Mouse (Mus musculus) olfactory bulb, adult 2 months (tissue): ENCODE data around the gene Glipr2. TPM values are rescaled to one million over a fixed set of nuclear protein-coding genes. Genes with fewer than 3 reads are reported as not detected.
A peak's percentile ranks its signal among the peaks of the same experiment; 100 is the strongest.

ENCODE experiments used
- H3K27ac ChIP-seq: fragments of 200-500 bp; 2 replicates; pipeline ENCODE4 v1.5.1; 2012; ENCODE audit warnings: low read depth, low read length; ENCODE audit not compliant: insufficient read depth
- H3K4me1 ChIP-seq: fragments of 200-500 bp; 2 replicates; pipeline ENCODE4 v1.6.1; 2012; ENCODE audit warnings: low read length; ENCODE audit not compliant: control insufficient read depth, insufficient read depth
- H3K4me3 ChIP-seq: fragments of 200-500 bp; 2 replicates; pipeline ENCODE4 v1.5.1; 2012; ENCODE audit warnings: mild to moderate bottlenecking, low read depth, low read length, moderate library complexity; ENCODE audit not compliant: insufficient read depth
- CTCF ChIP-seq: fragments of 200-500 bp; IDR thresholded peaks from 2 replicates; pipeline ENCODE4 v1.5.1; 2012; ENCODE audit warnings: low read depth, mild to moderate bottlenecking, low read length, moderate library complexity; ENCODE audit not compliant: insufficient read depth
- POLR2A ChIP-seq: fragments of 200-500 bp; IDR thresholded peaks from 2 replicates; pipeline ENCODE4 v1.6.1; 2012; ENCODE audit warnings: mild to moderate bottlenecking, low read depth, low read length, moderate library complexity; ENCODE audit not compliant: insufficient read depth
- WGBS: fragments of 180-500 bp; shearing (Covaris S2); methylation state at CpG from one replicate; pipeline ENCODE4 v1.1.7; 2018; 5-methylcytosine and 5-hydroxymethylcytosine counted together
- polyA plus RNA-seq: library from polyadenylated mRNA; stranded (reverse); fragments of >200 nt; gene quantifications from 2 replicates; pipeline ENCODE4 v1.2.4, GENCODE M21; 2012; ENCODE audit warnings: low replicate concordance; ENCODE audit not compliant: missing spikeins, insufficient read depth, insufficient read length

Gene Glipr2
- polyA plus RNA-seq, 1 experiment, result not detected

DNA sequence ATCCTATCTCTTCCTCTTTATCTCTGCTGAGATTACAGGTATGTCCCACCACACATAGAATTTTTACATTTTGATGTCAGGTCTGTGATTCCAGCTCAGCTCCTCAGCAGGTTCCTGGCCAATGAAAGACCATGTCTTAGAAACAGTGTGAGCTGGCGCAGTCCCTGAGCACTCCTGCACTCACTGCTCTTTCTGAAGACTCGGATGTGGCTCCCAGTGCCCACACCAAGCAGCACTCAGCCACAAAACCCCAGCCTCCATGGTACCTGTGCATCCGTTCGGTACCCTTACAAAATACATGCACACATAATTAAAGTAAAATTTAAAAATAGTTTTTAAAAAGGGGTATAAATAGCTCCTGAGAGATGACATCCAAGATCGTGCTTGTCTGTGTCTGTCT, 15.9 kb upstream of the Glipr2 start:
- 91% methylated on average over 5 of the region's 5 CpGs for WGBS
- no peak overlapping the region for H3K27ac ChIP-seq
- no peak for TF ChIP-seq CTCF
- no peak for TF ChIP-seq POLR2A

DNA sequence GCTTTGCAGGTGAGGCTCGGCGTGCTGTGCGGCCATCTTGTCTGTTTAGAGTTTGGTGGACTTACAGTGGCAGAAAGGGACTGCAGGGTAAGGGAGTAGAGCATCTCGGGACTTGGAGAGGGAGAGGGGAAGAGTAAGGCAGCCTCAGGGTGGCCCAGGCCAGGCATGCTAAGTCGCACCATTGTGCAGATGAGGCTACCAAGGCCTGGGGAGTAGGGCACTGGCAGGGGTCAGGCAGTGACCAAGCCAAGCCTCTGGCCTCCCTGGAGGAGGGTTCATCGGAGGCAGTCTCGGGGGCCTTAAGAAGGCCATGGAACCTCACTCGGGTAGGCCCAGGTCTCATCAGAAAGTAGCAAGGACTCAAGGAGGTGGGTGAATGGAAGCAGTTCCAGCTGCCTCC, 14.8 kb upstream of the Glipr2 start:
- Histone ChIP-seq H3K27ac (no peak overlapping the region), H3K4me3 (no peak overlapping the region), H3K4me1 (no peaks in the 10 kb centered on the region)
- 91% methylated on average over 8 of the region's 8 CpGs for WGBS
- TF ChIP-seq CTCF, result no peak
- no peak for TF ChIP-seq POLR2A

More for the DNA sequence above, 15.9 kb upstream of the Glipr2 start:
- Histone ChIP-seq H3K4me3 (no peak overlapping the region), H3K4me1 (no peaks in the 10 kb centered on the region)

DNA sequence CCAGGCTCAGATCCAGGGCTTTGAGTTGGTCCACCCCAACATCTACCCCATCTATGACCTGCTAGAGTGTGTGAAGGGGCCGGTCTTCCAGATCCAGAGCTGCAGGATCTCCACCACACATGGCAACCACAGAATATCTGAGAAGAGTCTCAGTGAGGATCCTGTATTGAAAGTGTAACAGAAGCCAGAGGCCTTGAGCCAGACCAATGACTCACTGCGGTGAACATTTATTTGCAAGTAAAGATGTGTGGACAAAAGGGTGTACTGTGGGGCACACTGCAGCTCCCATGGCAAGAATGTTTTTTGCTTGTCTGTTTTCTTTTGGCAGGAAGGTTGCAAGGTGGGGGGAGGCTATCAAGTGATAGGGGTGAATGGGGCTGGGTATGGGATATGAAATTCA, 9.6 kb upstream of the Glipr2 start:
- 82% methylated on average over 2 of the region's 2 CpGs for WGBS
- TF ChIP-seq CTCF, result no peak
- TF ChIP-seq POLR2A, result no peak
- Histone ChIP-seq H3K27ac (no peak overlapping the region), H3K4me1 (no peaks in the 10 kb centered on the region), H3K4me3 (no peak overlapping the region)

DNA sequence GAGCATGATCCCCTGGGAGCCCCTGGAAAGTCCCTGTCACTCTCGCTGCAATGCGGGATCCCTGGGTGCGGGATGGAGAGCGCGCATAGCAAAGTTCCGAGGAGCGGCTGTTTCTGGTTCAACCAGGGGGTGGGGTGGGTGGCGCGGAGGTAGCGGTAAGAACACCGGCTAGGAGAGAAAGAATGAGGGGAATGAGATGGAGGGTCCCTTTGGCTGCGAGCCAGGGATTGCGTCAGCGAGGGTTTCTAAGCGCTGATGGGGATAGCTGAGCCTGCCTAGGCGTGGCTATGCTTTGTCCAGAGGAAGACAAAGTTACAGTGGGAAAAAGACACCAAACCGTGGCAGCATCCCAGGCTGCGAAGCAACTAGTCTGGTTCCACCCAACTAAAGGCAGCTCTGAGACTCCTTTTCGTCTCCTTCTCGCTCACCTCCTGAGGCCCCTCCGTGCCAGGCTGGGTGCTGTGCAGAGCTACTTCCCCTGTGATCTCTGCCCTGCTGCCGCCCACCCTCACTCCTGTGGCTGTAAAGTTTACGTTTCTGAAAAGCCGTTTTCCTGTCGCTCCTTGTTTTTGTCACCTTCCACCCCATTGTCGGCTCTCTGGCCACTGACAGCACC, 753 bp downstream of the Glipr2 start:
- peaks cover 15% of the 10 kb centered on the region for H3K4me1 ChIP-seq
- no peak for TF ChIP-seq POLR2A
- WGBS, result under 1% methylated on average over 26 of the region's 26 CpGs
- H3K4me3 ChIP-seq, result peak overlapping the region; percentile 57
- H3K27ac ChIP-seq, result no peak overlapping the region

DNA sequence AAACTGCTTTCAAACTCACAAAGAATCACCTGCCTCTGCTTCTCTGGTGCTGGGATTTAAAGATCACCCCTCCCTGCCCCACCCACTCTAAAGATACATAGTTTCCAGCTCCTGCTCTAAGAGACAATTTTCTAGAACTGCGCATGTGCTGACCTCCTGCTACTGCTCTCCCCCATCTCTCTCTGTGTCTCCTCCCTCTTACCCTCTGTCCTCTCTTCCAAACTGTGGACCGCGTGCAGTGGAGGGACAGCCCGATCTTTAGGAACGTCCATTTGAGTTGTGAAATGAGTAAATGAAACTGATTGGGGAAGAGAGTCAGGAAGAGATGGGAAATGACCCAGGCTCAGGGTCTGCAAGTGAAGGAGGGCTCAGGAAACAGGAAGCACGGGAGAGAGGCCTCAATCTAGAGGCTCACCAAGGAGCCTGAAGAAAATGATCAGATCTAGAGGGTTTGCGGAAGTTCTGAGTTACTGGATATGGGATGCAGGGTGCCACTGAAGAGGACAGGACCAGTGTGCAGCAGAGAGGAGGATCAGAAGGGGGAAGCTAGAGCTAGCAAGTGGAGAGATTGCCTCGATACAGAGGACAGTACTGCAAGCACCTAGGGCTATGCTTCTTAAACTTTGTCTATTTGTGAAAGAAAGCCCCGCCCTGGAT, 2.5 kb downstream of the Glipr2 start:
- WGBS, result 82% methylated on average over 9 of the region's 9 CpGs
- TF ChIP-seq CTCF, result no peak
- TF ChIP-seq POLR2A, result no peak
- H3K4me1 ChIP-seq, result peaks cover 18% of the 10 kb centered on the region
- H3K4me3 ChIP-seq, result no peak overlapping the region
- no peak overlapping the region for H3K27ac ChIP-seq

DNA sequence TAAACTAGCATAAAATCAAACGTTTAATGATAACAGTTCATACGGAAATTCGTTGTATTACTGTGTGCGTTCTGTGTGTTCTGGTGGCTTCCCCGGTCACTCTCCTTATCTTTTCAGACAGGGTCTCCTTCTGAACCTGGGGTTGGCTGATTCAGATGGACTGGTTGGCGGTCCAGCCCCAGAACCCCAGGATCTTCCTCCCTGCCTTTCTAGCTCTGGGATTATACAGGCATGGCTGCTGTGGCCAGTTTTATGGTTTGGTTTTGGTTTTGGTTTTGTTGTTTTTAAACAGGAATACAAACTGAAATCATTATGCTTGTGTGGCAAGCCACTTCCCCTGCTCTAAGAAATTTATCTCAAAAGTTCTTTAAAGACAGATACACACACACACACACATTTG, 3.0 kb downstream of the Glipr2 start:
- Histone ChIP-seq H3K4me1 (peaks cover 18% of the 10 kb centered on the region), H3K4me3 (no peak overlapping the region), H3K27ac (no peak overlapping the region)
- TF ChIP-seq CTCF, result no peak
- no peak for TF ChIP-seq POLR2A
- WGBS, result 94% methylated on average over 6 of the region's 6 CpGs

DNA sequence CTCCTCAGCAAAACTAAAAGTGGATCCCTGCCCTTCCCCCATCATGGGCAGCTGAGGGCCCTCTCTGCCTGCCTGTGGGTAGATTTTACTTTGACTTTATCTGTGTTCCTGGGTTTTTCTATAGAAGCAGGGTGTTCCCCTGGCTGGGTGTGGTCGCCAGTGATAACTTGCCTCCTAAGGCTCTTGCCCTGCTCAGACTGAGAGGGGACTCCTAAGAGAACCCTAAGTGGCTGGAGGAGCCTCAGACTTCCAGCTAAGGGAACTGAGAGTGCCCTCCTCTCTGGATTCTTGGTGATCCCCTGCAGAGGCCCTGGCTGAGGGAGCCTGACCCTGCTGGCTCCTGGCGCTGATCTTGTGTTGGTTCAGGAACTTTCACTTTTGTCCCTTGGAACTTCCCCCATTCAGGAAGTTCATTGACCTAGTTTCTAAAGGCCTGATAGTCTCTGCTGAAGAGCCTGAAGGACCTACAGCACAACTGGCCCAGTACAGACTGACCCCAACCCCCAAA, 7.2 kb downstream of the Glipr2 start:
- 86% methylated on average over 2 of the region's 2 CpGs for WGBS
- TF ChIP-seq CTCF (no peak), POLR2A (no peak)

DNA sequence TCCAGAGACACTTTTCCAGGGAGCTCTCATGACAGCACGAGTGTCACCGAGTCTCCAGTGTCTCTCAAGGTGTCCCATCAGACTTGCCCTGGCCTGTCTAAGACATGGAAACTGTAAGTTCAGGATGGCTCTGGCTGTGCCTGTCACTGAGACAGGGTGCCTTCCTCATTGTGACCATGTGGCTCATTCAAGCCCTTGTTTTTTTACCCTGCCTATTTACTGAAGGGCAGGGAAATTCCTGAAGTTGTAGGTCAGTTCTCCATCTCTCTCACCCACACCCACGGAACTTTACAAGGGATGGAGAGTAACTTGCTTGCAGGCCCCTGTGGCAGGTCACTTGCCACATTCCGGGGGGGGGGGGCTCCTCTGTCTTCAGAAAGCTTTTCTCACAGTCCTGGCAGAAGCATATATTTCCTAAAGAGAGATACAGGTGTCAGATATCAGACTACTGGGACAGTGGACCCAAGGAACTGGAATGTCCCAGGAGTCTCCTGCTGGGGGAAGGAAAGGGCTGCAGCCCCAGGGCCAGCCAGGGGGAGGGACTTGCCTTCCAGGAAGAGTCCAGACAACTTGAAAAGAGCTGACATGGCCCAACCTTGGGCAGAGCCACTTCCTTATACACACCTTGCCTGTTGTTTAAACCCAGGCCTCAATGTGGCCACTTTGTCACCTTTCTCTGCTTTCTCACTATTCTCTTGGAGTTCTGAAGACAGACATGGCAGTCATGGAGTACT, 7.9 kb downstream of the Glipr2 start:
- TF ChIP-seq POLR2A, result no peak
- no peak for TF ChIP-seq CTCF
- WGBS, result 76% methylated on average over 4 of the region's 4 CpGs
- H3K27ac ChIP-seq, result no peak overlapping the region
- no peak overlapping the region for H3K4me3 ChIP-seq
- H3K4me1 ChIP-seq, result peaks cover 8% of the 10 kb centered on the region

More for the DNA sequence above, 7.2 kb downstream of the Glipr2 start:
- peaks cover 8% of the 10 kb centered on the region for H3K4me1 ChIP-seq
- H3K27ac ChIP-seq, result no peak overlapping the region
- no peak overlapping the region for H3K4me3 ChIP-seq

DNA sequence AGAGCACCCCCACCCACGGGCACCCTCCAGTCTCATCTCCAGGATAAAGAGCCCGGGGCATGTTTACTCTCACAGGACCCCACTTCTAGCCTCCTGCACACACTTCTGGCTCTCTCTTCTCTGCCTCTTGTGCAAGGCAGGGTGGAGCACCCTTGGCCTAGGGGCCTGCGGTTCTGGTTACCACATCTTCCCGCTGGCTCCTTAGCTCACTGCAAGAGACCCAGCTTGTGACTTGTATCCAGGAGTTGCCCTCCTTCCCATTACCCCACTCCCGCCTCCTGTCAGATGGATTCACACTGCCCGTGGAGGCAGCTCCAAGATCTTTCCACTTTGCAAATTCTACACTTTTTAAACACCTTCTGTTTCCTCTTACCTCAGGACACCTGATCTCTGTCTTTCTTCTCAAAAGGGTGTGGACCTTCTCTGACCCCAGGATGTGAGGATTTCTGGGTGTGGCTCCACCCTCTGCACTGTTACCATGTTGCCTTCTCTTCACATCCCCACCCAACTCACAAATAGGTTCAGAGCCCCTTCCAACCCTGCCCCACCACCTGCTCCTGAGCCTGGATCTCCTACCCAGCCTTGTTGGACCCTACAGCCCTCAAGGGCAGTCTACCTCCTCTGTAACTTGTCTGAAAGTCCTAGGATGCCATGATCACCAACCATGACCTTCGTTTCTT, 8.8 kb downstream of the Glipr2 start:
- WGBS, result 93% methylated on average over 7 of the region's 7 CpGs

More for the DNA sequence above, 8.8 kb downstream of the Glipr2 start:
- Histone ChIP-seq H3K4me3 (no peak overlapping the region), H3K27ac (no peak overlapping the region), H3K4me1 (peaks cover 8% of the 10 kb centered on the region)
- TF ChIP-seq CTCF (no peak), POLR2A (no peak)
